In the genomic region with DNA sequence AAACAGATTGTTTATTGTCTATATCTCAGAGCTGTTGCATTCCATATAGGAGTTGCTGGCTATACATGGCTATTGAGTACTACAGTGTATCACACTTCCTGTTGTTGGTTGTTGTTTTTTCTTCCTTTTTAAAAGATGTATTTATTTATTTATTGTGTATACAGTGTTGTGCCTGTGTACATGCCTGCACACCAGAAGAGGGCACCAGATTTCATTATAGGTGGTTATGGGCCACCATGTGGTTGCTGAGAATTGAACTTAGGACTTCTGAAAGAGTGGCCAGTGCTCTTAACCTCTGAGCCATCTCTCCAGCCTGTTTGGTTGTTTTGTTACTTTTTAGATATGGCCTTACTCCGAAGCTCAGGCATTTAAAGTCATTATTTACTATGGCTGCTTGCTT, we compare ENCODE assay signal across 18 mouse cellular contexts. TPM values are rescaled to one million over a fixed set of nuclear protein-coding genes. Genes with fewer than 3 reads are reported as not detected.
A peak's percentile ranks its signal among the peaks of the same experiment; 100 is the strongest.
DNase-seq lines count a peak whose midpoint lies in the region; ATAC-seq and TF ChIP-seq lines count a peak whose summit lies in the region.
"Had no signal": no experiment of that assay in that cellular context is flagged by ENCODE, and none has a peak within 500 bp of the region (broad histone marks: within the 10 kb centered on the region; RNA-seq: fewer than 3 reads in every experiment).

No protein-coding gene starts in this region.

- H3K4me3 ChIP-seq in layer of hippocampus, adult 2 months = no peak overlapping the region
- H3K4me3 ChIP-seq in CH12.LX (replicated peaks in 1 of 3; ENCODE audit: low read depth in 2 of 3, low read length in 2 of 3, poor library complexity in 1 of 3) (no peak overlapping the region), MEL (ENCODE audit: control insufficient read depth in 1 of 2, insufficient read depth in 1 of 2, low read depth in 2 of 2, low read length in 2 of 2) (no peak overlapping the region; a peak in 1 of 4 replicates)
- H3K4me3 ChIP-seq in liver, postnatal 0 days (ENCODE audit: low read depth, low read length) = no peak overlapping the region
- H3K4me3 ChIP-seq: forebrain, embryonic 12.5 days had no signal

- TF ChIP-seq POLR2A in CH12.LX (IDR thresholded peaks at IDR 0.05; ENCODE audit: low read depth, low read length) (no peak), MEL (IDR thresholded peaks at IDR 0.05; ENCODE audit: control insufficient read depth in 1 of 2, insufficient read depth in 1 of 2, low read depth in 1 of 2, low read length in 2 of 2, poor library complexity in 1 of 2) (no peak)

- TF ChIP-seq CTCF in layer of hippocampus, adult 2 months (conservative IDR thresholded peaks at IDR 0.05) = peak; percentile 42
- TF ChIP-seq CTCF in CH12.LX (conservative IDR thresholded peaks at IDR 0.05 in 1 of 2, IDR thresholded peaks at IDR 0.05 in 1 of 2; ENCODE audit: low read depth in 2 of 2, low read length in 2 of 2) (peak in 1 of 2 experiments; percentile 66; a peak in 2 of 4 replicates), MEL (IDR thresholded peaks at IDR 0.05 in 2 of 3, conservative IDR thresholded peaks at IDR 0.05 in 1 of 3; ENCODE audit: control insufficient read depth in 1 of 3, insufficient read depth in 1 of 3, low read depth in 2 of 3, low read length in 3 of 3, poor library complexity in 1 of 3, severe bottlenecking in 1 of 3) (peak; percentile 21 to 53 (median 22); a peak in 4 of 6 replicates)
- TF ChIP-seq CTCF in liver, postnatal 0 days (IDR thresholded peaks at IDR 0.05; ENCODE audit: low read depth) = peak; percentile 13; the same call in 1 of the 2 replicates

- no peak for DNase-seq in layer of hippocampus, adult 2 months (ENCODE audit: low spot score in 2 of 2)
- no peak for DNase-seq in layer of hippocampus, adult 9-11 months
- no peak for DNase-seq in CH12.LX (ENCODE audit: extremely low read depth)
- peak; percentile 59 for DNase-seq in MEL (ENCODE audit: low read depth, low spot score)
- DNase-seq in liver, postnatal 0 days = no peak
- no peak for DNase-seq in cerebellum, adult 8-10 months
- DNase-seq in B cell, adult 2 months = no peak
- DNase-seq: cerebellum, adult 18-20 months; kidney, postnatal 4 days; lung, postnatal 14 days; right cerebral cortex, postnatal 25 days; thymus, adult 18-20 months had no signal

- no peak for TF ChIP-seq EP300 in CH12.LX (IDR thresholded peaks at IDR 0.05; ENCODE audit: low read length)
- no peak for TF ChIP-seq EP300 in MEL (IDR thresholded peaks at IDR 0.05; ENCODE audit: low read depth in 1 of 2, low read length in 2 of 2)
- TF ChIP-seq EP300 in liver, postnatal 0 days (IDR thresholded peaks at IDR 0.05; ENCODE audit: low read depth) = no peak

- no peak overlapping the region for H3K27ac ChIP-seq in layer of hippocampus, adult 2 months
- H3K27ac ChIP-seq in CH12.LX (ENCODE audit: insufficient read depth, low read depth) (no peak overlapping the region), MEL (ENCODE audit: control insufficient read depth, low read depth, low read length) (peak overlapping the region; percentile 100)
- H3K27ac ChIP-seq in liver, postnatal 0 days (ENCODE audit: low read depth) = peak overlapping the region; percentile 92; the same call in 1 of the 2 replicates
- H3K27ac ChIP-seq: forebrain, embryonic 12.5 days; hindbrain, embryonic 13.5 days; limb, embryonic 13.5 days; midbrain, embryonic 15.5 days had no signal

- H3K9ac ChIP-seq in CH12.LX (ENCODE audit: insufficient read depth, low read depth) (no peak overlapping the region), MEL (ENCODE audit: control insufficient read depth, low read depth, low read length, poor library complexity, severe bottlenecking) (peak overlapping the region; percentile 97)
- H3K9ac ChIP-seq in liver, postnatal 0 days (replicated peaks) = no peak overlapping the region
- H3K9ac ChIP-seq: forebrain, embryonic 12.5 days; hindbrain, embryonic 13.5 days; midbrain, embryonic 15.5 days had no signal

- dilution Hi-C loops in CH12.LX (cut with MboI; ENCODE audit: extremely low pct_ligation_motif_present, extremely low pct_unique_long_range_greater_than_20kb, low sequenced_read_pairs) = no loop called here

- no peaks in the 10 kb centered on the region for H3K9me3 ChIP-seq in CH12.LX (replicated peaks; ENCODE audit: low read length)
- no peaks in the 10 kb centered on the region for H3K9me3 ChIP-seq in MEL (replicated peaks; ENCODE audit: insufficient read depth, low read length)
- H3K9me3 ChIP-seq in liver, postnatal 0 days (ENCODE audit: low read length) = no peaks in the 10 kb centered on the region
- H3K9me3 ChIP-seq: forebrain, embryonic 12.5 days; hindbrain, embryonic 13.5 days; limb, embryonic 13.5 days; midbrain, embryonic 15.5 days had no signal

- H3K27me3 ChIP-seq in CH12.LX (replicated peaks) (peaks cover under 1% of the 10 kb centered on the region), MEL (ENCODE audit: control insufficient read depth in 1 of 2, insufficient read depth in 2 of 2, low read length in 2 of 2) (no peaks in the 10 kb centered on the region)
- no peaks in the 10 kb centered on the region for H3K27me3 ChIP-seq in liver, postnatal 0 days (ENCODE audit: insufficient read depth, low read length)
- H3K27me3 ChIP-seq: megakaryocyte, embryonic 14.5 days; midbrain, embryonic 15.5 days had no signal

- H3K4me2 ChIP-seq in CH12.LX (ENCODE audit: insufficient read depth, low read depth, poor library complexity, severe bottlenecking) = no peak overlapping the region
- 0 out of 2 replicates have a peak overlapping the region, but pooled peaks have one; percentile 85 for H3K4me2 ChIP-seq in liver, postnatal 0 days (ENCODE audit: low read depth, low read length)

- in situ Hi-C loops in CH12.LX (cut with MboI; ENCODE audit: low pct_ligation_motif_present, low pct_unique_long_range_greater_than_20kb, low sequenced_read_pairs) = no loop called here

- H3K79me2 ChIP-seq in CH12.LX (replicated peaks; ENCODE audit: control insufficient read depth, extremely low read depth, insufficient read depth, poor library complexity, severe bottlenecking) (peaks cover 34% of the 10 kb centered on the region), MEL (ENCODE audit: control insufficient read depth, insufficient read depth, low read length, poor library complexity) (peaks cover 33% of the 10 kb centered on the region)

- no peak for ATAC-seq in liver, postnatal 0 days
- ATAC-seq: midbrain, embryonic 15.5 days had no signal

- TF ChIP-seq RAD21 in CH12.LX (IDR thresholded peaks at IDR 0.05; ENCODE audit: low read depth, low read length) = peak; percentile 4
- TF ChIP-seq RAD21 in MEL (IDR thresholded peaks at IDR 0.05; ENCODE audit: low read depth, low read length) = no peak; the same call in none of the 2 replicates

- WGBS in liver, postnatal 0 days (ENCODE audit: insufficient replicate concordance) = 97% methylated on average over 1 of the region's 1 CpGs

- H3K4me1 ChIP-seq in CH12.LX (ENCODE audit: control insufficient read depth in 1 of 2, insufficient read depth in 2 of 2) = peaks cover 6 to 28% of the 10 kb centered on the region in 2 experiments
- H3K4me1 ChIP-seq in MEL (ENCODE audit: control insufficient read depth in 1 of 2, insufficient read depth in 2 of 2, low read length in 2 of 2) = peaks cover 22 to 32% of the 10 kb centered on the region in 2 experiments
- peaks cover 24% of the 10 kb centered on the region for H3K4me1 ChIP-seq in liver, postnatal 0 days (ENCODE audit: insufficient read depth)

- H3K36me3 ChIP-seq in CH12.LX (replicated peaks in 1 of 2; ENCODE audit: control insufficient read depth in 1 of 2, insufficient read depth in 1 of 2, low read length in 1 of 2) (peaks cover 16 to 22% of the 10 kb centered on the region in 2 experiments), MEL (ENCODE audit: control insufficient read depth in 1 of 2, insufficient read depth in 2 of 2, low read length in 2 of 2) (peaks cover 22 to 48% of the 10 kb centered on the region in 2 experiments)
- peaks cover 20% of the 10 kb centered on the region for H3K36me3 ChIP-seq in liver, postnatal 0 days (replicated peaks; ENCODE audit: insufficient read depth, low read length)

RNA-seq across cellular contexts. Expression of a gene that starts 1.4 kb away (rescaled TPM):
- 100 to 1,000 TPM; 121 TPM for total RNA-seq in layer of hippocampus, adult 2 months (2021)
- total RNA-seq in CH12.LX (2012; rRNA removed) (86.1 and 108 TPM in 2 replicates), CH12.LX (2014; rRNA removed) (199 and 208 TPM in 2 replicates), MEL (2012; rRNA removed) (129 and 139 TPM in 2 replicates)
- polyA plus RNA-seq in CH12.LX (2012; ENCODE audit: insufficient read length, low read depth) (496 and 527 TPM in 2 replicates), MEL (2012; ENCODE audit: insufficient read depth in 1 of 2, insufficient read length in 2 of 2, low read depth in 1 of 2, low replicate concordance in 2 of 2, missing spikeins in 1 of 2) (100 to 1,000 TPM; 369 to 446 TPM)
- 78.4 and 78.8 TPM in 2 replicates for polyA plus RNA-seq in liver, postnatal 0 days (2015; fragmentation: Nextera tagmentation; extraction: Ambion mirVana)

RNA-seq across cellular contexts. Expression of a gene that starts 10.3 kb away (rescaled TPM):
- total RNA-seq in layer of hippocampus, adult 2 months (2021) = 1 to 10 TPM; 6.8 to 7.5 TPM
- total RNA-seq in CH12.LX (2012; rRNA removed) = 5.0 and 5.5 TPM in 2 replicates
- total RNA-seq in CH12.LX (2014; rRNA removed) = 3.6 and 4.3 TPM in 2 replicates
- polyA plus RNA-seq in CH12.LX (2012; ENCODE audit: insufficient read length, low read depth) = 10.7 and 12.1 TPM in 2 replicates
- 9.1 and 12.1 TPM in 2 replicates for total RNA-seq in MEL (2012; rRNA removed)
- polyA plus RNA-seq in MEL (2012; ENCODE audit: insufficient read depth in 1 of 2, insufficient read length in 2 of 2, low read depth in 1 of 2, low replicate concordance in 2 of 2, missing spikeins in 1 of 2) = 10 to 100 TPM in 1 of 2 experiments, not detected in 1; 21.1 TPM
- 0.44 and 0.60 TPM in 2 replicates for polyA plus RNA-seq in liver, postnatal 0 days (2015; fragmentation: Nextera tagmentation; extraction: Ambion mirVana)

RNA-seq across cellular contexts. Expression of a gene that starts 12.5 kb away (rescaled TPM):
- 100 to 1,000 TPM; 219 to 223 TPM for total RNA-seq in layer of hippocampus, adult 2 months (2021)
- total RNA-seq in CH12.LX (2012; rRNA removed) (280 and 282 TPM in 2 replicates), CH12.LX (2014; rRNA removed) (207 and 224 TPM in 2 replicates), MEL (2012; rRNA removed) (167 and 181 TPM in 2 replicates)
- polyA plus RNA-seq in CH12.LX (2012; ENCODE audit: insufficient read length, low read depth) (177 and 237 TPM in 2 replicates), MEL (2012; ENCODE audit: insufficient read depth in 1 of 2, insufficient read length in 2 of 2, low read depth in 1 of 2, low replicate concordance in 2 of 2, missing spikeins in 1 of 2) (100 to 1,000 TPM in 1 of 2 experiments, not detected in 1; 122 TPM)
- polyA plus RNA-seq in liver, postnatal 0 days (2015; fragmentation: Nextera tagmentation; extraction: Ambion mirVana) = 65.1 and 72.3 TPM in 2 replicates

RNA-seq across cellular contexts. Expression of a gene that starts 15.8 kb away (rescaled TPM):
- total RNA-seq in layer of hippocampus, adult 2 months (2021) = under 1 TPM; 0.64 to 0.74 TPM
- total RNA-seq in CH12.LX (2012; rRNA removed) (0.25 and 0.29 TPM in 2 replicates), CH12.LX (2014; rRNA removed) (0.28 and 0.30 TPM in 2 replicates), MEL (2012; rRNA removed) (0.62 and 0.69 TPM in 2 replicates)
- polyA plus RNA-seq in CH12.LX (2012; ENCODE audit: insufficient read length, low read depth) (0.86 and 0.99 TPM in 2 replicates), MEL (2012; ENCODE audit: insufficient read depth in 1 of 2, insufficient read length in 2 of 2, low read depth in 1 of 2, low replicate concordance in 2 of 2, missing spikeins in 1 of 2) (1 to 10 TPM in 1 of 2 experiments, not detected in 1; 2.2 TPM)
- polyA plus RNA-seq in liver, postnatal 0 days (2015; fragmentation: Nextera tagmentation; extraction: Ambion mirVana) = 0.05 and 0.06 TPM in 2 replicates
- total RNA-seq: granulocyte monocyte progenitor cell, adult 5-6 weeks had no signal
- polyA plus RNA-seq: forebrain, embryonic 12.5 days; hindbrain, embryonic 13.5 days had no signal

RNA-seq across cellular contexts. Expression of a gene that starts 35.7 kb away (rescaled TPM):
- 100 to 1,000 TPM in 1 of 2 experiments, 10 to 100 TPM in 1; 95.5 to 108 TPM for total RNA-seq in layer of hippocampus, adult 2 months (2021)
- 285 TPM in 2 replicates for total RNA-seq in CH12.LX (2012; rRNA removed)
- 177 and 179 TPM in 2 replicates for total RNA-seq in CH12.LX (2014; rRNA removed)
- 113 and 117 TPM in 2 replicates for polyA plus RNA-seq in CH12.LX (2012; ENCODE audit: insufficient read length, low read depth)
- 294 and 325 TPM in 2 replicates for total RNA-seq in MEL (2012; rRNA removed)
- polyA plus RNA-seq in MEL (2012; ENCODE audit: insufficient read depth in 1 of 2, insufficient read length in 2 of 2, low read depth in 1 of 2, low replicate concordance in 2 of 2, missing spikeins in 1 of 2) = 100 to 1,000 TPM in 1 of 2 experiments, not detected in 1; 120 TPM
- polyA plus RNA-seq in liver, postnatal 0 days (2015; fragmentation: Nextera tagmentation; extraction: Ambion mirVana) = 79.9 and 86.6 TPM in 2 replicates

Comparison
In these comparisons a context has a peak if more than half of its experiments do, and no peak if none do; other contexts are left out.
1. H3K27ac ChIP-seq: peak in MEL (single experiment) and liver, postnatal 0 days (single experiment); none in layer of hippocampus, adult 2 months (single experiment) and CH12.LX (single experiment).